Mouse (Mus musculus): ENCODE measurements around the gene Hectd4. TPM values are rescaled to one million over a fixed set of nuclear protein-coding genes. Genes with fewer than 3 reads are reported as not detected.
"Not testable (repeated sequence)": the region's sequence is repeated elsewhere in the genome, so short reads cannot be mapped to it uniquely, and the experiment has no call there.

Gene Hectd4
- polyA plus RNA-seq, 1 experiment from 2014 or later = 2.7 TPM

- WGBS = 1% methylated on average over 52 of the region's 52 CpGs
- peak within 1 kb of the TSS; percentile 79 for H3K4me2 ChIP-seq (ENCODE audit: low read depth, low read length)
- H3K4me3 ChIP-seq (ENCODE audit: low read length) = peak within 1 kb of the TSS; percentile 95
- peak; percentile 93 for ATAC-seq (ENCODE audit: low read depth)
- peaks cover 28% of the 10 kb centered on the region for H3K36me3 ChIP-seq (ENCODE audit: control insufficient read depth, insufficient read depth, low read length)
- peak within 1 kb of the TSS; percentile 72 for H3K27ac ChIP-seq (ENCODE audit: low read length)
- H3K9ac ChIP-seq (ENCODE audit: low read length) = peak within 1 kb of the TSS; percentile 99
- no peaks in the 10 kb centered on the region for H3K27me3 ChIP-seq (ENCODE audit: control insufficient read depth, insufficient read depth, low read depth, low read length)
- no peaks in the 10 kb centered on the region for H3K9me3 ChIP-seq (ENCODE audit: control insufficient read depth, low read length)
- peaks cover 19% of the 10 kb centered on the region for H3K4me1 ChIP-seq (replicated peaks; ENCODE audit: control insufficient read depth, insufficient read depth, low read length)
Measured at GRCm38 (mm10) chr5:121204132-121205089, 15.6 kb upstream of the Hectd4 start, which contains the start of gene Rpl6. Gene Rpl6, plus strand, starts transcription at chr5:121204481.

GRCm38 (mm10) chr5:121205537-121206130 lies 14.4 kb upstream of the Hectd4 start:
- Histone ChIP-seq H3K36me3 (ENCODE audit: control insufficient read depth, insufficient read depth, low read length) (peaks cover 35% of the 10 kb centered on the region), H3K4me2 (ENCODE audit: low read depth, low read length) (peak overlapping the region; percentile 79), H3K4me1 (replicated peaks; ENCODE audit: control insufficient read depth, insufficient read depth, low read length) (peaks cover 19% of the 10 kb centered on the region), H3K4me3 (ENCODE audit: low read length) (peak overlapping the region; percentile 95), H3K9ac (ENCODE audit: low read length) (peak overlapping the region; percentile 99)
- not testable (repeated sequence) for H3K9me3 ChIP-seq (ENCODE audit: control insufficient read depth, low read length); ATAC-seq (ENCODE audit: low read depth); H3K27ac ChIP-seq (ENCODE audit: low read length); H3K27me3 ChIP-seq (ENCODE audit: control insufficient read depth, insufficient read depth, low read depth, low read length)
- WGBS = 55% methylated on average over 8 of the region's 10 CpGs

GRCm38 (mm10) chr5:121206540-121206939 lies 13.5 kb upstream of the Hectd4 start:
- peaks cover 43% of the 10 kb centered on the region for H3K36me3 ChIP-seq (ENCODE audit: control insufficient read depth, insufficient read depth, low read length)
- WGBS = 67% methylated on average over 9 of the region's 9 CpGs
- no peak overlapping the region for H3K27ac ChIP-seq (ENCODE audit: low read length)
- ATAC-seq (ENCODE audit: low read depth) = no peak
- no peaks in the 10 kb centered on the region for H3K9me3 ChIP-seq (ENCODE audit: control insufficient read depth, low read length)
- peaks cover 19% of the 10 kb centered on the region for H3K4me1 ChIP-seq (replicated peaks; ENCODE audit: control insufficient read depth, insufficient read depth, low read length)
- H3K4me2 ChIP-seq (ENCODE audit: low read depth, low read length) = peak overlapping the region; percentile 79; the same call in 1 of the 2 replicates
- H3K9ac ChIP-seq (ENCODE audit: low read length) = 0 out of 2 replicates have a peak overlapping the region, but pooled peaks have one; percentile 99
- H3K4me3 ChIP-seq (ENCODE audit: low read length) = no peak overlapping the region
- H3K27me3 ChIP-seq (ENCODE audit: control insufficient read depth, insufficient read depth, low read depth, low read length) = no peaks in the 10 kb centered on the region

GRCm38 (mm10) chr5:121206984-121207383 lies 13.0 kb upstream of the Hectd4 start:
- Histone ChIP-seq H3K9me3 (ENCODE audit: control insufficient read depth, low read length) (no peaks in the 10 kb centered on the region), H3K27me3 (ENCODE audit: control insufficient read depth, insufficient read depth, low read depth, low read length) (no peaks in the 10 kb centered on the region), H3K9ac (ENCODE audit: low read length) (no peak overlapping the region), H3K4me2 (ENCODE audit: low read depth, low read length) (no peak overlapping the region), H3K27ac (ENCODE audit: low read length) (no peak overlapping the region), H3K4me3 (ENCODE audit: low read length) (no peak overlapping the region), H3K36me3 (ENCODE audit: control insufficient read depth, insufficient read depth, low read length) (peaks cover 46% of the 10 kb centered on the region), H3K4me1 (replicated peaks; ENCODE audit: control insufficient read depth, insufficient read depth, low read length) (peaks cover 19% of the 10 kb centered on the region)
- no peak for ATAC-seq (ENCODE audit: low read depth)
- 53% methylated on average over 3 of the region's 3 CpGs for WGBS

GRCm38 (mm10) chr5:121209755-121210600 lies 10.0 kb upstream of the Hectd4 start:
- 86% methylated on average over 9 of the region's 9 CpGs for WGBS

GRCm38 (mm10) chr5:121210601-121210924 lies 9.5 kb upstream of the Hectd4 start:
- Histone ChIP-seq H3K27me3 (ENCODE audit: control insufficient read depth, insufficient read depth, low read depth, low read length) (no peaks in the 10 kb centered on the region), H3K36me3 (ENCODE audit: control insufficient read depth, insufficient read depth, low read length) (peaks cover 52% of the 10 kb centered on the region), H3K4me2 (ENCODE audit: low read depth, low read length) (no peak overlapping the region), H3K4me3 (ENCODE audit: low read length) (no peak overlapping the region), H3K9me3 (ENCODE audit: control insufficient read depth, low read length) (no peaks in the 10 kb centered on the region), H3K4me1 (replicated peaks; ENCODE audit: control insufficient read depth, insufficient read depth, low read length) (peaks cover 18% of the 10 kb centered on the region), H3K9ac (ENCODE audit: low read length) (no peak overlapping the region), H3K27ac (ENCODE audit: low read length) (no peak overlapping the region)
- ATAC-seq (ENCODE audit: low read depth) = no peak
- 56% methylated on average over 1 of the region's 1 CpGs for WGBS

More at GRCm38 (mm10) chr5:121209755-121210600, 10.0 kb upstream of the Hectd4 start:
- Histone ChIP-seq H3K27me3 (ENCODE audit: control insufficient read depth, insufficient read depth, low read depth, low read length) (no peaks in the 10 kb centered on the region), H3K4me1 (replicated peaks; ENCODE audit: control insufficient read depth, insufficient read depth, low read length) (peaks cover 19% of the 10 kb centered on the region), H3K9me3 (ENCODE audit: control insufficient read depth, low read length) (no peaks in the 10 kb centered on the region), H3K4me3 (ENCODE audit: low read length) (no peak overlapping the region), H3K4me2 (ENCODE audit: low read depth, low read length) (no peak overlapping the region), H3K9ac (ENCODE audit: low read length) (no peak overlapping the region), H3K27ac (ENCODE audit: low read length) (no peak overlapping the region), H3K36me3 (ENCODE audit: control insufficient read depth, insufficient read depth, low read length) (peaks cover 52% of the 10 kb centered on the region)
- ATAC-seq (ENCODE audit: low read depth) = no peak

- H3K9ac ChIP-seq (ENCODE audit: low read length) = no peak overlapping the region
- H3K27me3 ChIP-seq (ENCODE audit: control insufficient read depth, insufficient read depth, low read depth, low read length) = no peaks in the 10 kb centered on the region
- H3K9me3 ChIP-seq (ENCODE audit: control insufficient read depth, low read length) = no peaks in the 10 kb centered on the region
- H3K27ac ChIP-seq (ENCODE audit: low read length) = no peak overlapping the region
- H3K4me2 ChIP-seq (ENCODE audit: low read depth, low read length) = no peak overlapping the region
- H3K36me3 ChIP-seq (ENCODE audit: control insufficient read depth, insufficient read depth, low read length) = peaks cover 42% of the 10 kb centered on the region
- WGBS = 89% methylated on average over 6 of the region's 6 CpGs
- no peak overlapping the region for H3K4me3 ChIP-seq (ENCODE audit: low read length)
- no peak for ATAC-seq (ENCODE audit: low read depth)
- H3K4me1 ChIP-seq (replicated peaks; ENCODE audit: control insufficient read depth, insufficient read depth, low read length) = peaks cover 3% of the 10 kb centered on the region; the same call in 1 of the 2 replicates
Measured at GRCm38 (mm10) chr5:121212108-121212507, 7.9 kb upstream of the Hectd4 start.

GRCm38 (mm10) chr5:121214707-121215106 lies 5.3 kb upstream of the Hectd4 start:
- Histone ChIP-seq H3K4me2 (ENCODE audit: low read depth, low read length) (no peak overlapping the region), H3K27me3 (ENCODE audit: control insufficient read depth, insufficient read depth, low read depth, low read length) (no peaks in the 10 kb centered on the region), H3K36me3 (ENCODE audit: control insufficient read depth, insufficient read depth, low read length) (peaks cover 21% of the 10 kb centered on the region), H3K9me3 (ENCODE audit: control insufficient read depth, low read length) (no peaks in the 10 kb centered on the region), H3K4me3 (ENCODE audit: low read length) (no peak overlapping the region), H3K27ac (ENCODE audit: low read length) (no peak overlapping the region), H3K9ac (ENCODE audit: low read length) (no peak overlapping the region), H3K4me1 (replicated peaks; ENCODE audit: control insufficient read depth, insufficient read depth, low read length) (no peaks in the 10 kb centered on the region)
- WGBS = 55% methylated on average over 7 of the region's 7 CpGs
- ATAC-seq (ENCODE audit: low read depth) = no peak

Measured in lung, embryonic 16.5 days (tissue).